Mouse (Mus musculus) lung, postnatal 0 days (tissue): ENCODE results near the gene Eif4a2. TPM values are rescaled to one million over a fixed set of nuclear protein-coding genes. Genes with fewer than 3 reads are reported as not detected.

Experiments
- ATAC-seq: fragments of 200-750 bp; cut with Nextera tagmentation; 2 replicates; pipeline ENCODE4 v1.8.0; 2017; ENCODE audit warnings: moderate library complexity
- DNase-seq: peaks from one replicate; pipeline ENCODE4 v3.0.0-alpha.2; 2016; ENCODE audit warnings: low spot score
- H3K27ac ChIP-seq: fragments of 300-500 bp; sonication (generic); 2 replicates; pipeline ENCODE4 v1.5.1; 2014; ENCODE audit warnings: antibody characterized with exemption, mild to moderate bottlenecking, low read length, mixed read lengths
- H3K27me3 ChIP-seq: fragments of 300-500 bp; sonication (generic); replicated peaks from 2 replicates; pipeline ENCODE4 v1.6.1; 2014; ENCODE audit warnings: low read length, mixed read lengths; ENCODE audit not compliant: insufficient read depth
- H3K36me3 ChIP-seq: fragments of 300-500 bp; sonication (generic); 2 replicates; pipeline ENCODE4 v1.6.1; 2014; ENCODE audit warnings: low read length, mixed read lengths; ENCODE audit not compliant: insufficient read depth
- H3K4me1 ChIP-seq: fragments of 300-500 bp; sonication (generic); 2 replicates; pipeline ENCODE4 v1.6.1; 2014; ENCODE audit warnings: antibody characterized with exemption, low read depth, low read length, mixed read lengths; ENCODE audit not compliant: insufficient read depth
- H3K4me2 ChIP-seq: fragments of 300-500 bp; sonication (generic); replicated peaks from 2 replicates; pipeline ENCODE4 v1.6.1; 2014; ENCODE audit warnings: low read depth, mild to moderate bottlenecking, low read length, moderate library complexity, mixed read lengths
- H3K4me3 ChIP-seq: fragments of 300-500 bp; sonication (generic); 2 replicates; pipeline ENCODE4 v1.5.1; 2014; ENCODE audit warnings: low read depth, low read length
- H3K9ac ChIP-seq: fragments of 300-500 bp; sonication (generic); replicated peaks from 2 replicates; pipeline ENCODE4 v1.6.1; 2014; ENCODE audit warnings: low read depth, mild to moderate bottlenecking
- H3K9me3 ChIP-seq: fragments of 300-500 bp; sonication (generic); 2 replicates; pipeline ENCODE4 v1.6.1; 2016; ENCODE audit warnings: low read length, mixed read lengths
- CTCF ChIP-seq: IDR thresholded peaks from 2 replicates; pipeline ENCODE4 v1.5.1; 2016; ENCODE audit warnings: antibody characterized with exemption, mild to moderate bottlenecking
- EP300 ChIP-seq: IDR thresholded peaks from 2 replicates; pipeline ENCODE4 v1.6.1; 2016; ENCODE audit warnings: antibody characterized with exemption, mild to moderate bottlenecking, control low read depth
- WGBS: fragments of 180-500 bp; shearing (Covaris S2); extraction: QIAGEN DNeasy Blood & Tissue Kit; methylation state at CpG from one replicate; pipeline ENCODE4 v1.1.7; 2014; 5-methylcytosine and 5-hydroxymethylcytosine counted together
- polyA plus RNA-seq: library from polyadenylated mRNA; unstranded; fragments of >200 nt; fragmentation: Nextera tagmentation; extraction: Ambion mirVana; gene quantifications from 2 replicates; pipeline ENCODE4 v1.2.1, GENCODE M21; 2015

The Eif4a2 gene
- polyA plus RNA-seq, 1 experiment from 2014 or later, result 144 TPM

- Histone ChIP-seq H3K9me3 (no peaks in the 10 kb centered on the region), H3K4me2 (peak overlapping the region; percentile 52), H3K4me3 (peak overlapping the region; percentile 27), H3K27ac (no peak overlapping the region), H3K4me1 (peaks cover 3% of the 10 kb centered on the region; the same call in 1 of the 2 replicates), H3K9ac (no peak overlapping the region), H3K36me3 (no peaks in the 10 kb centered on the region), H3K27me3 (no peaks in the 10 kb centered on the region)
- DNase-seq (no peak), ATAC-seq (no peak)
- 20% methylated on average over 12 of the region's 12 CpGs for WGBS
- TF ChIP-seq CTCF, result no peak
- no peak for TF ChIP-seq EP300
These were observed 7.6 kb upstream of the Eif4a2 start for GRCm38 (mm10) chr16:23099632-23100031.

GRCm38 (mm10) chr16:23100099-23100575 is 7.1 kb upstream of the Eif4a2 start:
- H3K9ac ChIP-seq, result peak overlapping the region; percentile 32; the same call in 1 of the 2 replicates
- H3K4me2 ChIP-seq, result peak overlapping the region; percentile 52
- no peak overlapping the region for H3K27ac ChIP-seq
- peak overlapping the region; percentile 27 for H3K4me3 ChIP-seq
- H3K9me3 ChIP-seq, result no peaks in the 10 kb centered on the region
- TF ChIP-seq CTCF (no peak), EP300 (no peak)
- WGBS, result under 1% methylated on average over 9 of the region's 9 CpGs
- ATAC-seq (peak; percentile 62), DNase-seq (no peak)
- no peaks in the 10 kb centered on the region for H3K36me3 ChIP-seq
- no peaks in the 10 kb centered on the region for H3K27me3 ChIP-seq
- H3K4me1 ChIP-seq, result peaks cover 3% of the 10 kb centered on the region; the same call in 1 of the 2 replicates

- Histone ChIP-seq H3K4me3 (peak overlapping the region; percentile 27; the same call in 1 of the 2 replicates), H3K4me1 (peaks cover 3% of the 10 kb centered on the region; the same call in 1 of the 2 replicates), H3K9ac (peak overlapping the region; percentile 32; the same call in 1 of the 2 replicates), H3K4me2 (peak overlapping the region; percentile 52), H3K9me3 (no peaks in the 10 kb centered on the region), H3K27me3 (no peaks in the 10 kb centered on the region), H3K36me3 (no peaks in the 10 kb centered on the region), H3K27ac (no peak overlapping the region)
- 15% methylated on average over 10 of the region's 10 CpGs for WGBS
- DNase-seq (no peak), ATAC-seq (peak; percentile 16; the same call in 1 of the 2 replicates)
- no peak for TF ChIP-seq EP300
- TF ChIP-seq CTCF, result no peak
These were observed 6.6 kb upstream of the Eif4a2 start for GRCm38 (mm10) chr16:23100613-23101012.

GRCm38 (mm10) chr16:23102340-23103037 is 4.8 kb upstream of the Eif4a2 start:
- peak overlapping the region; percentile 41 for H3K9ac ChIP-seq
- ATAC-seq, result no peak
- H3K9me3 ChIP-seq, result no peaks in the 10 kb centered on the region
- H3K4me3 ChIP-seq, result peak overlapping the region; percentile 33
- H3K27ac ChIP-seq, result no peak overlapping the region
- no peak for TF ChIP-seq EP300
- no peak for TF ChIP-seq CTCF
- WGBS, result 10% methylated on average over 15 of the region's 15 CpGs
- peaks cover 3% of the 10 kb centered on the region; the same call in 1 of the 2 replicates for H3K4me1 ChIP-seq
- peak; percentile 19 for DNase-seq
- no peaks in the 10 kb centered on the region for H3K27me3 ChIP-seq
- peak overlapping the region; percentile 58 for H3K4me2 ChIP-seq
- H3K36me3 ChIP-seq, result no peaks in the 10 kb centered on the region

GRCm38 (mm10) chr16:23103038-23103745 is 4.1 kb upstream of the Eif4a2 start:
- peak overlapping the region; percentile 58 for H3K4me2 ChIP-seq
- peak overlapping the region; percentile 33 for H3K4me3 ChIP-seq
- H3K36me3 ChIP-seq, result no peaks in the 10 kb centered on the region
- TF ChIP-seq EP300 (no peak), CTCF (no peak)
- no peaks in the 10 kb centered on the region for H3K9me3 ChIP-seq
- no peaks in the 10 kb centered on the region for H3K27me3 ChIP-seq
- H3K27ac ChIP-seq, result no peak overlapping the region
- 30% methylated on average over 17 of the region's 17 CpGs for WGBS
- peaks cover 3% of the 10 kb centered on the region; the same call in 1 of the 2 replicates for H3K4me1 ChIP-seq
- no peak for DNase-seq
- H3K9ac ChIP-seq, result peak overlapping the region; percentile 41
- no peak for ATAC-seq

GRCm38 (mm10) chr16:23103841-23104240 is 3.4 kb upstream of the Eif4a2 start:
- WGBS, result 58% methylated on average over 2 of the region's 2 CpGs
- no peak for ATAC-seq
- no peak for DNase-seq
- no peak overlapping the region for H3K4me3 ChIP-seq
- no peaks in the 10 kb centered on the region for H3K9me3 ChIP-seq
- H3K27me3 ChIP-seq, result no peaks in the 10 kb centered on the region
- no peak for TF ChIP-seq CTCF
- no peak for TF ChIP-seq EP300
- H3K4me1 ChIP-seq, result peaks cover 5% of the 10 kb centered on the region; the same call in 1 of the 2 replicates
- H3K9ac ChIP-seq, result no peak overlapping the region
- H3K36me3 ChIP-seq, result no peaks in the 10 kb centered on the region; the same call in 1 of the 2 replicates
- H3K27ac ChIP-seq, result no peak overlapping the region
- no peak overlapping the region for H3K4me2 ChIP-seq
